Mouse (Mus musculus): Measurements from ENCODE around the gene Henmt1. TPM values are rescaled to one million over a fixed set of nuclear protein-coding genes. Genes with fewer than 3 reads are reported as not detected.

Gene Henmt1
- total and polyA plus RNA-seq, 3 experiments, result 0.08 TPM; not detected in 2

GRCm38 (mm10) chr3:108973980-108974660, 34.4 kb downstream of the Henmt1 start:
- no peak for DNase-seq (ENCODE audit: low read depth, low spot score)

DNA sequence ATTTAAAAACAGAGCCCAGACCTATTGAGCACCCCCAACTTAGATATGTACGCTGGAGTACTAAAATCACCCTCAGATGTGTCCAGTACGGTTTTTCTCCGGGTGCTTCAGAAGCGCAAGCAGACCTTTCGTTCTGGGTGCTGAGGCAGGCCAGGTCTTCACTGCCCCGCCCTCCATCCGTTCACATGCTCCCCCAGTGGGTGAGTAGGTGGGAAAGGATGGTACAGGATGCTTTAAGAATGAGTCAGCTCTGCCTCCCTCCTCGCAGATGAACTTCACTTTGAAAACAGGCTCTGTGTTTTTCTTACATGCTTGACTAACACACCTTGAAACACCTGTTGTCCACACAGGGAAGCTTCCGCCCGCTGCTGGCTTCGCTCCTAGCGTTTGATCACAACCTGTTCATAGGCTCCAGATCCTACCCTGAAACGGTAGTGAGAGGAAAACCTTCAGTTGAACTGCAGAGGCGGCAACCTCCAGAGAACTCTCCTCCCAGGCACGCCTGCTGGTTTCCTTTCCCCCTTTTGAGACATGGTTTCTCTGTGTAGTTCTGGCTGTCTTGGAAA, 35.3 kb downstream of the Henmt1 start:
- DNase-seq (ENCODE audit: low read depth, low spot score), result no peak
- no peaks in the 10 kb centered on the region for H3K4me1 ChIP-seq (ENCODE audit: control insufficient read depth in 1 of 2, insufficient read depth in 2 of 2, low read length in 2 of 2)
- TF ChIP-seq UBTF (IDR thresholded peaks at IDR 0.05; ENCODE audit: borderline replicate concordance, insufficient read depth, low read depth, low read length) (no peak), ELF1 (IDR thresholded peaks at IDR 0.05; ENCODE audit: low read depth, low read length) (no peak), MYC (IDR thresholded peaks at IDR 0.05; ENCODE audit: low read depth, low read length) (no peak), POLR2AphosphoS5 (IDR thresholded peaks at IDR 0.05; ENCODE audit: borderline replicate concordance, low read depth, low read length) (no peak), RAD21 (IDR thresholded peaks at IDR 0.05; ENCODE audit: low read depth, low read length) (no peak), KAT2A (conservative IDR thresholded peaks at IDR 0.05; ENCODE audit: low read depth, low read length) (no peak), E2F4 (IDR thresholded peaks at IDR 0.05; ENCODE audit: borderline replicate concordance, low read depth, low read length) (no peak), USF2 (IDR thresholded peaks at IDR 0.05; ENCODE audit: borderline replicate concordance in 1 of 2, insufficient read depth in 1 of 2, low read depth in 1 of 2, low read length in 2 of 2) (no peak), ETS1 (IDR thresholded peaks at IDR 0.05; ENCODE audit: low read depth, low read length) (no peak)
- H3K9me3 ChIP-seq (replicated peaks; ENCODE audit: insufficient read depth, low read length), result no peaks in the 10 kb centered on the region
- no peaks in the 10 kb centered on the region for H3K79me2 ChIP-seq (ENCODE audit: control insufficient read depth, insufficient read depth, low read length, poor library complexity)
- H3K36me3 ChIP-seq (ENCODE audit: control insufficient read depth in 1 of 2, insufficient read depth in 2 of 2, low read length in 2 of 2), result no peaks in the 10 kb centered on the region
- no peak overlapping the region for H3K4me3 ChIP-seq (ENCODE audit: control insufficient read depth in 1 of 2, insufficient read depth in 1 of 2, low read depth in 2 of 2, low read length in 2 of 2)
- H3K9ac ChIP-seq (ENCODE audit: control insufficient read depth, low read depth, low read length, poor library complexity, severe bottlenecking), result no peak overlapping the region
- H3K27me3 ChIP-seq (ENCODE audit: control insufficient read depth in 1 of 2, insufficient read depth in 2 of 2, low read length in 2 of 2), result no peaks in the 10 kb centered on the region
- H3K27ac ChIP-seq (ENCODE audit: control insufficient read depth, low read depth, low read length), result no peak overlapping the region

More at GRCm38 (mm10) chr3:108973980-108974660, 34.4 kb downstream of the Henmt1 start:
- no peaks in the 10 kb centered on the region for H3K4me1 ChIP-seq (ENCODE audit: control insufficient read depth in 1 of 2, insufficient read depth in 2 of 2, low read length in 2 of 2)
- no peaks in the 10 kb centered on the region for H3K9me3 ChIP-seq (replicated peaks; ENCODE audit: insufficient read depth, low read length)
- no peak overlapping the region for H3K4me3 ChIP-seq (ENCODE audit: control insufficient read depth in 1 of 2, insufficient read depth in 1 of 2, low read depth in 2 of 2, low read length in 2 of 2)
- no peak overlapping the region for H3K9ac ChIP-seq (ENCODE audit: control insufficient read depth, low read depth, low read length, poor library complexity, severe bottlenecking)
- TF ChIP-seq ZC3H11A (IDR thresholded peaks at IDR 0.05; ENCODE audit: low read depth, low read length), result no peak
- TF ChIP-seq GABPA (IDR thresholded peaks at IDR 0.05; ENCODE audit: low read depth, low read length), result no peak
- TF ChIP-seq BHLHE40 (IDR thresholded peaks at IDR 0.05; ENCODE audit: borderline replicate concordance, low read depth, low read length), result no peak
- no peaks in the 10 kb centered on the region for H3K36me3 ChIP-seq (ENCODE audit: control insufficient read depth in 1 of 2, insufficient read depth in 2 of 2, low read length in 2 of 2)
- H3K27me3 ChIP-seq (ENCODE audit: control insufficient read depth in 1 of 2, insufficient read depth in 2 of 2, low read length in 2 of 2), result no peaks in the 10 kb centered on the region
- no peak overlapping the region for H3K27ac ChIP-seq (ENCODE audit: control insufficient read depth, low read depth, low read length)
- H3K79me2 ChIP-seq (ENCODE audit: control insufficient read depth, insufficient read depth, low read length, poor library complexity), result no peaks in the 10 kb centered on the region
